Mouse (Mus musculus): ENCODE measurements around the gene Klk5. TPM values are rescaled to one million over a fixed set of nuclear protein-coding genes. Genes with fewer than 3 reads are reported as not detected.
A peak's percentile ranks its signal among the peaks of the same experiment; 100 is the strongest.

Klk5 gene
- polyA plus RNA-seq, 2 experiments = 0.40 to 2.7 TPM

DNA sequence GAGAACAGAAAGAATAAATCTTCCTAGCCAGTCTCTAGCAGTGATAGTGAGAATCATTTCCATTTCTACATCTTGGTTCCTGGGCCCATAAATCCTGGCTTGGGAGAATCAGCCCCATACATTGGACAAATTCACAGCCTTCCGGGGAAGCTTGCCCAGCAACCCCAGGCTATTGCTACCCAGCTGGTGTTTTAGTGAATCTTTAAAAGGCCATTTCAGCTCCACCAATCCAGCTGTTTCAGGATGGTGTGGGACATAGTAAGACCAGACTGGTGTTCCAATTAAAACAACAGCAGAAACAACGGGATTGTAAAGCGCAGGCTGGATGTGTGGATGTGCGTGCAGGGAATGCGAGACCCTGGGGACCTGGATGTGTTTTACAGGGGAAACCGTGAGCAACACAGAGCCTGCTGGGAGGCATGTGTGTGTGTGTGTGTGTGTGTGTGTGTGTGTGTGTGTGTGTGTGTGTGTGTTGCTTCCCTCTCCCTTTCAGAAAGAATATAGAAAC, 33.2 kb downstream of the Klk5 start:
- H3K4me1 ChIP-seq (ENCODE audit: control insufficient read depth, insufficient read depth, low read length) = no peaks in the 10 kb centered on the region
- no peak overlapping the region for H3K4me2 ChIP-seq (replicated peaks; ENCODE audit: low read depth, low read length, severe bottlenecking)
- H3K4me3 ChIP-seq (replicated peaks; ENCODE audit: low read length) = no peak overlapping the region
- no peak for TF ChIP-seq POLR2A (IDR thresholded peaks at IDR 0.05; ENCODE audit: borderline replicate concordance, extremely low read depth, insufficient read depth, insufficient read length)
- no peaks in the 10 kb centered on the region for H3K9me3 ChIP-seq (ENCODE audit: control insufficient read depth, low read length)
- ATAC-seq (ENCODE audit: low FRiP score, low read depth) = peak; percentile 67; the same call in 1 of the 2 replicates
- peak; percentile 4 for DNase-seq (ENCODE audit: low spot score)
- no peaks in the 10 kb centered on the region for H3K36me3 ChIP-seq (ENCODE audit: control insufficient read depth, insufficient read depth, low read length)
- no peak overlapping the region for H3K9ac ChIP-seq (ENCODE audit: low read depth, low read length, severe bottlenecking)
- WGBS = 24% methylated on average over 6 of the region's 6 CpGs
- no peak overlapping the region for H3K27ac ChIP-seq (replicated peaks; ENCODE audit: low read depth, low read length)
- H3K27me3 ChIP-seq (ENCODE audit: control insufficient read depth, insufficient read depth, low read length) = no peaks in the 10 kb centered on the region

DNA sequence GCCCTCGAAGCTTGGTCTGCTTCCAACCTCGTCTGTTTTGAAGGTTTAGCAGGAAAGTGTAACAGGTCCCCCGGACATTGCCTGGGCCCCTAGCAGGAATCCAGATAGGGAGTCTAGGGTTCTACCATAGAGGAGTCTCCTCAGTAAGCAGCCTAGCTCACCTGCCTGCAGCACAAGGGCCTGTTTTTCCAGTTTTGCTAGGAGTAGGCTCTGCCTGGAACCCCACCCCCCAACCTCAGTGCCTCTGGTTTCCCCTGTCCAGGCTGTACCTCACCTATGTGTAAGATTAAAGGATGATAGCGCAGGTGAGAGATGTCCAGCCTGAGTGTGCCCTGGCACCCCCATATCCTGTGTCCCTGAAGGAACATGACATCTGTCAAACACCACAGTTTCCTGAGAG, 34.7 kb downstream of the Klk5 start:
- Histone ChIP-seq H3K9me3 (ENCODE audit: control insufficient read depth, low read length) (no peaks in the 10 kb centered on the region), H3K4me1 (ENCODE audit: control insufficient read depth, insufficient read depth, low read length) (0 out of 2 replicates have a peak, but pooled peaks cover 4% of the 10 kb centered on the region), H3K4me3 (replicated peaks; ENCODE audit: low read length) (no peak overlapping the region), H3K4me2 (replicated peaks; ENCODE audit: low read depth, low read length, severe bottlenecking) (no peak overlapping the region), H3K27me3 (ENCODE audit: control insufficient read depth, insufficient read depth, low read length) (no peaks in the 10 kb centered on the region), H3K27ac (replicated peaks; ENCODE audit: low read depth, low read length) (no peak overlapping the region), H3K36me3 (ENCODE audit: control insufficient read depth, insufficient read depth, low read length) (no peaks in the 10 kb centered on the region), H3K9ac (ENCODE audit: low read depth, low read length, severe bottlenecking) (no peak overlapping the region)
- ATAC-seq (ENCODE audit: low FRiP score, low read depth) (no peak), DNase-seq (ENCODE audit: low spot score) (peak; percentile 40)
- no peak for TF ChIP-seq POLR2A (IDR thresholded peaks at IDR 0.05; ENCODE audit: borderline replicate concordance, extremely low read depth, insufficient read depth, insufficient read length)
- WGBS = 60% methylated on average over 4 of the region's 4 CpGs

DNA sequence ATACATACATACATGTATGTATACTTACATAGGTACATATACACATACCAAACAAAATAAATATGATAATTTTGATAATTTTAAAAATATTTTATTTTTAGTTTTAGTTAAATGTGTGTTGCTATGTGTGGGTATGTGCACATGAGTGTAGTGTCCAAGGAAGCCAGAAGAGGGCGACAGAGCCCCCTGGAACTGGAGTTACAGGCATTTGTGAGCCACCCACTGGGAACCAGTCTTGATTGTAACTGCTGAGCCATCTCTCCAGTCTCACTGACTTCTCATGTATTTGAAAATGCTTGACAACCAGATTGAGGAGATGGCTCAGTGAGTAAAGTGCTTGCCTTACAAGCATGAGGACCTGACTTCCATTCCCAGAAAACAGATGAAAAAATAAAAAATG, 36.5 kb downstream of the Klk5 start:
- Histone ChIP-seq H3K27ac (replicated peaks; ENCODE audit: low read depth, low read length) (no peak overlapping the region), H3K9ac (ENCODE audit: low read depth, low read length, severe bottlenecking) (no peak overlapping the region), H3K27me3 (ENCODE audit: control insufficient read depth, insufficient read depth, low read length) (no peaks in the 10 kb centered on the region), H3K4me1 (ENCODE audit: control insufficient read depth, insufficient read depth, low read length) (0 out of 2 replicates have a peak, but pooled peaks cover 4% of the 10 kb centered on the region), H3K4me3 (replicated peaks; ENCODE audit: low read length) (no peak overlapping the region), H3K36me3 (ENCODE audit: control insufficient read depth, insufficient read depth, low read length) (no peaks in the 10 kb centered on the region), H3K9me3 (ENCODE audit: control insufficient read depth, low read length) (no peaks in the 10 kb centered on the region), H3K4me2 (replicated peaks; ENCODE audit: low read depth, low read length, severe bottlenecking) (no peak overlapping the region)
- WGBS = 28% methylated on average over 1 of the region's 1 CpGs
- no peak for TF ChIP-seq POLR2A (IDR thresholded peaks at IDR 0.05; ENCODE audit: borderline replicate concordance, extremely low read depth, insufficient read depth, insufficient read length)
- ATAC-seq (ENCODE audit: low FRiP score, low read depth) = no peak
- DNase-seq (ENCODE audit: low spot score) = no peak

DNA sequence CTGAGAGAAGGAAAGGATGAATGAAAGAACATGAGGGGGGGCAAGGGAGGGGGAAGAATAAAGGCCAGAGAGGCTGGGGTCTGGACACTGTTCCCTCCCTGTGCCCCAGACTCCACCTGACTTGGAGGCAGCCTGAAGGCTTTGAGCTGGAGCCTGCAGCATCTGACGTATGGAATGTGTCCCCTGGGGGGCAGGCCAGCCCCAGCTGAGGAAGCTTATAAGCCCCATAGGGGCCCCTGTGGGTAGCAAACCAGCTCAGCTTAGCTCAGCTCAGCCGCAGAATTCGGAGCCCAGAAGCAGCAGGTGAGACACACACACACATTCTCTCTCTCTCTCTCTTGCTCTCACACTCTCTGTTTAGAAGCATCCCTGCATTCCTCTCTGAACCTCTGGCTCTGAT, 39.1 kb downstream of the Klk5 start, which contains the start of gene Klk4:
Gene Klk4 (plus strand): TSS at position 249 of the 400 bp plus-strand sequence.
- Histone ChIP-seq H3K36me3 (ENCODE audit: control insufficient read depth, insufficient read depth, low read length) (no peaks in the 10 kb centered on the region), H3K9me3 (ENCODE audit: control insufficient read depth, low read length) (no peaks in the 10 kb centered on the region), H3K4me1 (ENCODE audit: control insufficient read depth, insufficient read depth, low read length) (0 out of 2 replicates have a peak, but pooled peaks cover 4% of the 10 kb centered on the region), H3K27me3 (ENCODE audit: control insufficient read depth, insufficient read depth, low read length) (no peaks in the 10 kb centered on the region), H3K27ac (replicated peaks; ENCODE audit: low read depth, low read length) (no peak within 1 kb of the TSS), H3K9ac (ENCODE audit: low read depth, low read length, severe bottlenecking) (no peak within 1 kb of the TSS), H3K4me2 (replicated peaks; ENCODE audit: low read depth, low read length, severe bottlenecking) (no peak within 1 kb of the TSS), H3K4me3 (replicated peaks; ENCODE audit: low read length) (no peak within 1 kb of the TSS)
- DNase-seq (ENCODE audit: low spot score) = no peak
- ATAC-seq (ENCODE audit: low FRiP score, low read depth) = no peak
- no peak for TF ChIP-seq POLR2A (IDR thresholded peaks at IDR 0.05; ENCODE audit: borderline replicate concordance, extremely low read depth, insufficient read depth, insufficient read length)
- 5% methylated on average over 3 of the region's 3 CpGs for WGBS

DNA sequence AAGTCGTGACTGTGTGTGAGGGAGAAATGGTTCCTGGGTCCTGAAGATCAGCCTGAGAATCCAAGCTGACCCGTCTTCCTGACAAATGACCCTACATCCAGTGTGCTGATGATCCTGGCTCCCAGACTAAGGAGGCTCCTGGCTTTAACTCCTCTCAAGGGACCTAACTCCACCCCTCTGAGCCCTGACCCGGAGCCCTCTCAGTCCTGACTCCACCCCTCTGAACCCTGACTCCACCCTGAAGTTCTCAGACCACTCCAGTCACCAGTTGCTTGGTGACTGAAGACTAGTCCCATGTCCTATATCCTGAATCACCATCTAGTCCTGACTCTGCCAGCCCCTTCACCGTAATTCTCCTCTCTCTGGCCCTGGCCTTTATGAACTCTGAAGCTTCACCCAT, 40.6 kb downstream of the Klk5 start:
- no peak overlapping the region for H3K27ac ChIP-seq (replicated peaks; ENCODE audit: low read depth, low read length)
- DNase-seq (ENCODE audit: low spot score) (no peak), ATAC-seq (ENCODE audit: low FRiP score, low read depth) (no peak)
- no peak overlapping the region for H3K9ac ChIP-seq (ENCODE audit: low read depth, low read length, severe bottlenecking)
- H3K4me1 ChIP-seq (ENCODE audit: control insufficient read depth, insufficient read depth, low read length) = 0 out of 2 replicates have a peak, but pooled peaks cover 4% of the 10 kb centered on the region
- no peak for TF ChIP-seq POLR2A (IDR thresholded peaks at IDR 0.05; ENCODE audit: borderline replicate concordance, extremely low read depth, insufficient read depth, insufficient read length)
- no peaks in the 10 kb centered on the region for H3K36me3 ChIP-seq (ENCODE audit: control insufficient read depth, insufficient read depth, low read length)
- 14% methylated on average over 4 of the region's 4 CpGs for WGBS
- no peaks in the 10 kb centered on the region for H3K27me3 ChIP-seq (ENCODE audit: control insufficient read depth, insufficient read depth, low read length)
- no peak overlapping the region for H3K4me2 ChIP-seq (replicated peaks; ENCODE audit: low read depth, low read length, severe bottlenecking)
- H3K9me3 ChIP-seq (ENCODE audit: control insufficient read depth, low read length) = no peaks in the 10 kb centered on the region
- H3K4me3 ChIP-seq (replicated peaks; ENCODE audit: low read length) = no peak overlapping the region
